Mouse (Mus musculus): ENCODE data around the gene Svbp.

Gene Svbp

GRCm38 (mm10) chr4:119190618-119191017, 4.5 kb upstream of the Svbp start:
- WGBS: 91% methylated on average over 8 of the region's 8 CpGs

- WGBS: 64% methylated on average over 3 of the region's 3 CpGs
These were observed 3.8 kb upstream of the Svbp start for GRCm38 (mm10) chr4:119191273-119191672.

- WGBS: 93% methylated on average over 4 of the region's 4 CpGs
These were observed 2.3 kb upstream of the Svbp start for GRCm38 (mm10) chr4:119192757-119193156.

- 10% methylated on average over 18 of the region's 18 CpGs for WGBS
These were observed 645 bp downstream of the Svbp start for GRCm38 (mm10) chr4:119195582-119196320.

- WGBS: 94% methylated on average over 6 of the region's 6 CpGs
These were observed 3.0 kb downstream of the Svbp start for GRCm38 (mm10) chr4:119198105-119198504.

- WGBS: 26% methylated on average over 8 of the region's 8 CpGs
These were observed 9.6 kb downstream of the Svbp start for GRCm38 (mm10) chr4:119204672-119205071.

GRCm38 (mm10) chr4:119216667-119217066, 21.6 kb downstream of the Svbp start:
- WGBS: 60% methylated on average over 8 of the region's 8 CpGs

GRCm38 (mm10) chr4:119218169-119218568, 23.1 kb downstream of the Svbp start, which contains the start of gene Tmem269:
TSS of gene Tmem269 (minus strand) at chr4:119218217.
- WGBS: 32% methylated on average over 11 of the region's 11 CpGs

- WGBS: 55% methylated on average over 1 of the region's 1 CpGs
These were observed 28.6 kb downstream of the Svbp start for GRCm38 (mm10) chr4:119223696-119224095.

GRCm38 (mm10) chr4:119224534-119224933, 29.4 kb downstream of the Svbp start:
- 95% methylated on average over 3 of the region's 3 CpGs for WGBS

- WGBS: 90% methylated on average over 9 of the region's 9 CpGs
These were observed 30.6 kb downstream of the Svbp start for GRCm38 (mm10) chr4:119225719-119226118.

GRCm38 (mm10) chr4:119226751-119227150, 31.6 kb downstream of the Svbp start:
- 89% methylated on average over 11 of the region's 11 CpGs for WGBS

- WGBS: under 1% methylated on average over 71 of the region's 71 CpGs
These were observed 37.5 kb downstream of the Svbp start, which contains the start of the genes AU022252 and P3h1 for GRCm38 (mm10) chr4:119232410-119233255. TSS of gene AU022252 (minus strand) at chr4:119232712. TSS of gene P3h1 (plus strand) at chr4:119232915.

GRCm38 (mm10) chr4:119233256-119233901, 38.3 kb downstream of the Svbp start:
- under 1% methylated on average over 36 of the region's 36 CpGs for WGBS

GRCm38 (mm10) chr4:119234348-119234747, 39.2 kb downstream of the Svbp start:
- WGBS: 88% methylated on average over 3 of the region's 3 CpGs

GRCm38 (mm10) chr4:119238661-119239060, 43.6 kb downstream of the Svbp start:
- WGBS: 55% methylated on average over 3 of the region's 3 CpGs

GRCm38 (mm10) chr4:119239181-119239682, 44.1 kb downstream of the Svbp start:
- WGBS: 38% methylated on average over 12 of the region's 12 CpGs

GRCm38 (mm10) chr4:119241664-119242063, 46.6 kb downstream of the Svbp start:
- WGBS: 56% methylated on average over 14 of the region's 14 CpGs

- 96% methylated on average over 12 of the region's 12 CpGs for whole genome bisulfite sequencing
These were observed 47.5 kb downstream of the Svbp start for GRCm38 (mm10) chr4:119242571-119242970.

- 62% methylated on average over 22 of the region's 22 CpGs for WGBS
These were observed 49.5 kb downstream of the Svbp start for GRCm38 (mm10) chr4:119244468-119245240.

- 33% methylated on average over 7 of the region's 7 CpGs for WGBS
These were observed 50.5 kb downstream of the Svbp start for GRCm38 (mm10) chr4:119245556-119245955.

Data from cerebral cortex, adult 2 months (tissue).